Mouse (Mus musculus): ENCODE data around the gene Klhdc10.

DNA sequence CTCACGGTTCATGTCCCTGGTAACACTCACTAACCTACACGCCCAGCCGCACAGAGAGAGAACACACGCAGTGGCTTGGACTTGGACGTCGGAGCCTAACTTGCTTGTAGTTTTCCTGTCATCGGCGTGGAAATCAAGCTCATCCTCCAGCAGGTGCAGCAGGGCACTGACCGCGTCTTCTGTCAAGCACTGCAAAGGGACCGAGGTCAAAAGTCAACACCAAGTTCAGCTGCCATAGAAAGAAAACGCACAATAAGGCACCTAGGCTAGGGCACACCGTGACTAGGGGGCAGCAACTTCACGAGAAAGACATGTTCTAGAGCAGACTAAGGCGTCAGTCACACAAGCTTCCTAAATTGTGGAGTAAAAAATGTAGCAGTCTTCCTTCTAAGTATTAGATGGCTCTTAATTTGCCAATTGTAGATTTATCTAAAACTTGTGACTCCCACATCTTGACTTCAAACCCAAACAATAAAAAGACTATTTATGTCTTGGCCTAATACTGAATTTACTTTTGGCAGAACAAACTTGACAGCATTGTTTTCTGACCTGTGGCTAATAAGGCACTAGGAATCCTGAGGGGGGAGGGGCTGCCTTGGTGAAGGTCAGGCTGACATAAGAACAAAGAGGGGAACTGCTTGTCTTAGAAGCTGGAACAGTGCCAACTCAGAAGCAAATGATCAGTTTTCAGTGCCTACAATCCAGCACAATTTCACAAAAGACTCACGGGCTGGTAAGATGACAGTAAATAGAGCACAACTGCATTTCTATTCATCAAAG is 26.7 kb upstream of the Klhdc10 start:
- TF ChIP-seq GATA1 (IDR thresholded peaks at IDR 0.05; ENCODE audit: borderline replicate concordance, low read length) (no peak), CTCF (IDR thresholded peaks at IDR 0.05; ENCODE audit: low read depth, low read length) (no peak)
